Mouse (Mus musculus): Measurements from ENCODE around the gene Cers1. TPM values are rescaled to one million over a fixed set of nuclear protein-coding genes. Genes with fewer than 3 reads are reported as not detected.

Cers1 gene
- total and polyA plus RNA-seq, 3 experiments = 5.0 to 7.7 TPM; not detected in 1

- DNase-seq (ENCODE audit: low read depth, low spot score) = no peak
- Histone ChIP-seq H3K9ac (ENCODE audit: control insufficient read depth, low read depth, low read length, poor library complexity, severe bottlenecking) (no peak overlapping the region), H3K4me1 (ENCODE audit: control insufficient read depth in 1 of 2, insufficient read depth in 2 of 2, low read length in 2 of 2) (peaks cover 0 to 8% of the 10 kb centered on the region in 2 experiments; a peak in 2 of 4 replicates), H3K27ac (ENCODE audit: control insufficient read depth, low read depth, low read length) (no peak overlapping the region), H3K36me3 (ENCODE audit: control insufficient read depth in 1 of 2, insufficient read depth in 2 of 2, low read length in 2 of 2) (no peaks in the 10 kb centered on the region), H3K4me3 (ENCODE audit: control insufficient read depth in 1 of 2, insufficient read depth in 1 of 2, low read depth in 2 of 2, low read length in 2 of 2) (no peak overlapping the region), H3K9me3 (replicated peaks; ENCODE audit: insufficient read depth, low read length) (no peaks in the 10 kb centered on the region), H3K79me2 (ENCODE audit: control insufficient read depth, insufficient read depth, low read length, poor library complexity) (no peaks in the 10 kb centered on the region), H3K27me3 (ENCODE audit: control insufficient read depth in 1 of 2, insufficient read depth in 2 of 2, low read length in 2 of 2) (no peaks in the 10 kb centered on the region)
- TF ChIP-seq HCFC1 (IDR thresholded peaks at IDR 0.05; ENCODE audit: low read depth, low read length) = no peak
- TF ChIP-seq NELFE (IDR thresholded peaks at IDR 0.05; ENCODE audit: low read depth, low read length) = no peak
- TF ChIP-seq POLR2AphosphoS2 (IDR thresholded peaks at IDR 0.05; ENCODE audit: low read length) = no peak
- TF ChIP-seq TBP (IDR thresholded peaks at IDR 0.05; ENCODE audit: low read depth, low read length) = no peak
- TF ChIP-seq KAT2A (conservative IDR thresholded peaks at IDR 0.05; ENCODE audit: low read depth, low read length) = no peak
- TF ChIP-seq CHD2 (IDR thresholded peaks at IDR 0.05; ENCODE audit: low read length) = no peak
- no peak for TF ChIP-seq SIN3A (IDR thresholded peaks at IDR 0.05; ENCODE audit: low read length)
Observed at GRCm38 (mm10) chr8:70370476-70370875, 54.9 kb downstream of the Cers1 start.

GRCm38 (mm10) chr8:70371951-70372350, 56.4 kb downstream of the Cers1 start:
- Histone ChIP-seq H3K36me3 (ENCODE audit: control insufficient read depth in 1 of 2, insufficient read depth in 2 of 2, low read length in 2 of 2) (no peaks in the 10 kb centered on the region), H3K9me3 (replicated peaks; ENCODE audit: insufficient read depth, low read length) (no peaks in the 10 kb centered on the region), H3K27me3 (ENCODE audit: control insufficient read depth in 1 of 2, insufficient read depth in 2 of 2, low read length in 2 of 2) (no peaks in the 10 kb centered on the region), H3K9ac (ENCODE audit: control insufficient read depth, low read depth, low read length, poor library complexity, severe bottlenecking) (no peak overlapping the region), H3K4me3 (ENCODE audit: control insufficient read depth in 1 of 2, insufficient read depth in 1 of 2, low read depth in 2 of 2, low read length in 2 of 2) (no peak overlapping the region), H3K79me2 (ENCODE audit: control insufficient read depth, insufficient read depth, low read length, poor library complexity) (no peaks in the 10 kb centered on the region), H3K27ac (ENCODE audit: control insufficient read depth, low read depth, low read length) (no peak overlapping the region), H3K4me1 (ENCODE audit: control insufficient read depth in 1 of 2, insufficient read depth in 2 of 2, low read length in 2 of 2) (peaks cover 0 to 8% of the 10 kb centered on the region in 2 experiments; a peak in 2 of 4 replicates)
- TF ChIP-seq POLR2A (IDR thresholded peaks at IDR 0.05; ENCODE audit: control insufficient read depth in 1 of 2, insufficient read depth in 1 of 2, low read depth in 1 of 2, low read length in 2 of 2, poor library complexity in 1 of 2) (no peak), CHD2 (IDR thresholded peaks at IDR 0.05; ENCODE audit: low read length) (no peak), ZC3H11A (IDR thresholded peaks at IDR 0.05; ENCODE audit: low read depth, low read length) (no peak), ZMIZ1 (IDR thresholded peaks at IDR 0.05; ENCODE audit: low read depth, low read length) (no peak), TAL1 (IDR thresholded peaks at IDR 0.05; ENCODE audit: low read length) (no peak), MAZ (IDR thresholded peaks at IDR 0.05; ENCODE audit: low read depth, low read length) (no peak), GABPA (IDR thresholded peaks at IDR 0.05; ENCODE audit: low read depth, low read length) (no peak), POLR2AphosphoS2 (IDR thresholded peaks at IDR 0.05; ENCODE audit: low read length) (no peak), MXI1 (IDR thresholded peaks at IDR 0.05; ENCODE audit: low read depth, low read length) (no peak), MYB (IDR thresholded peaks at IDR 0.05; ENCODE audit: low read depth, low read length) (no peak), EP300 (IDR thresholded peaks at IDR 0.05; ENCODE audit: low read depth in 1 of 2, low read length in 2 of 2) (no peak), USF2 (IDR thresholded peaks at IDR 0.05; ENCODE audit: borderline replicate concordance in 1 of 2, insufficient read depth in 1 of 2, low read depth in 1 of 2, low read length in 2 of 2) (no peak)
- no peak for DNase-seq (ENCODE audit: low read depth, low spot score)

All from MEL (cell line).